Mouse (Mus musculus) neural tube, embryonic 12.5 days (tissue): ENCODE measurements at regions not wholly inside any gene's neighbourhood (a gene's known extent, or its start where the extent isn't known, plus 50 kb on each side); places are given as distances from the start of the nearest gene placed in this dataset.

ENCODE experiments used
- ATAC-seq: fragments of 200-750 bp; cut with Nextera tagmentation; 2 replicates; pipeline ENCODE4 v1.8.0; 2017; ENCODE audit warnings: low read depth, mild to moderate bottlenecking, moderate TSS enrichment, moderate library complexity; ENCODE audit not compliant: low FRiP score
- H3K27ac ChIP-seq: fragments of 300-500 bp; sonication (generic); 2 replicates; pipeline ENCODE4 v1.5.1; 2016
- H3K27me3 ChIP-seq: fragments of 300-500 bp; sonication (generic); replicated peaks from 2 replicates; pipeline ENCODE4 v1.6.1; 2016; ENCODE audit warnings: mild to moderate bottlenecking
- H3K36me3 ChIP-seq: fragments of 300-500 bp; sonication (generic); 2 replicates; pipeline ENCODE4 v1.6.1; 2016; ENCODE audit warnings: mild to moderate bottlenecking
- H3K4me1 ChIP-seq: fragments of 300-500 bp; sonication (generic); 2 replicates; pipeline ENCODE4 v1.6.1; 2016
- H3K4me2 ChIP-seq: fragments of 300-500 bp; sonication (generic); replicated peaks from 2 replicates; pipeline ENCODE4 v1.6.1; 2016; ENCODE audit warnings: mild to moderate bottlenecking
- H3K4me3 ChIP-seq: fragments of 300-500 bp; sonication (generic); 2 replicates; pipeline ENCODE4 v1.5.1; 2016
- H3K9ac ChIP-seq: fragments of 300-500 bp; sonication (generic); 2 replicates; pipeline ENCODE4 v1.6.1; 2016; ENCODE audit warnings: mild to moderate bottlenecking
- H3K9me3 ChIP-seq: fragments of 300-500 bp; sonication (generic); 2 replicates; pipeline ENCODE4 v1.6.1; 2016; ENCODE audit warnings: mild to moderate bottlenecking
- WGBS: fragments of 180-500 bp; shearing (Covaris S2); methylation state at CpG from one replicate; pipeline ENCODE4 v1.1.7; 2016; 5-methylcytosine and 5-hydroxymethylcytosine counted together

- ATAC-seq, result no peak
- Histone ChIP-seq H3K9ac (no peak overlapping the region), H3K36me3 (no peaks in the 10 kb centered on the region), H3K9me3 (no peaks in the 10 kb centered on the region), H3K27ac (no peak overlapping the region), H3K4me2 (no peak overlapping the region), H3K27me3 (no peaks in the 10 kb centered on the region), H3K4me1 (no peaks in the 10 kb centered on the region), H3K4me3 (no peak overlapping the region)
- WGBS, result 86% methylated on average over 2 of the region's 2 CpGs
These were observed 246.0 kb upstream of the Zfp703 start for GRCm38 (mm10) chr8:26731111-26731510.

GRCm38 (mm10) chr8:26744424-26744823, 232.7 kb upstream of the Zfp703 start:
- 31% methylated on average over 3 of the region's 3 CpGs for WGBS
- ATAC-seq, result no peak

GRCm38 (mm10) chr8:26746811-26747210, 230.3 kb upstream of the Zfp703 start:
- peaks cover 26% of the 10 kb centered on the region for H3K4me1 ChIP-seq
- 0 out of 2 replicates have a peak, but pooled peaks cover 8% of the 10 kb centered on the region for H3K27me3 ChIP-seq
- 62% methylated on average over 3 of the region's 3 CpGs for WGBS
- ATAC-seq, result peak; percentile 34
- no peaks in the 10 kb centered on the region for H3K9me3 ChIP-seq
- no peaks in the 10 kb centered on the region for H3K36me3 ChIP-seq
- H3K9ac ChIP-seq, result no peak overlapping the region
- H3K4me3 ChIP-seq, result no peak overlapping the region
- peak overlapping the region; percentile 9; the same call in 1 of the 2 replicates for H3K27ac ChIP-seq
- peak overlapping the region; percentile 34 for H3K4me2 ChIP-seq

More at GRCm38 (mm10) chr8:26744424-26744823, 232.7 kb upstream of the Zfp703 start:
- Histone ChIP-seq H3K4me3 (no peak overlapping the region), H3K4me2 (no peak overlapping the region), H3K27me3 (0 out of 2 replicates have a peak, but pooled peaks cover 6% of the 10 kb centered on the region), H3K36me3 (no peaks in the 10 kb centered on the region), H3K9me3 (no peaks in the 10 kb centered on the region), H3K9ac (no peak overlapping the region), H3K4me1 (peaks cover 26% of the 10 kb centered on the region), H3K27ac (no peak overlapping the region)

GRCm38 (mm10) chr8:26747241-26747972, 229.7 kb upstream of the Zfp703 start:
- ATAC-seq, result peak; percentile 84
- Histone ChIP-seq H3K4me2 (peak overlapping the region; percentile 34), H3K9me3 (no peaks in the 10 kb centered on the region), H3K4me1 (peaks cover 26% of the 10 kb centered on the region), H3K27ac (peak overlapping the region; percentile 9; the same call in 1 of the 2 replicates), H3K4me3 (no peak overlapping the region), H3K9ac (no peak overlapping the region), H3K36me3 (no peaks in the 10 kb centered on the region), H3K27me3 (0 out of 2 replicates have a peak, but pooled peaks cover 8% of the 10 kb centered on the region)
- WGBS, result 25% methylated on average over 19 of the region's 19 CpGs

GRCm38 (mm10) chr8:26748161-26748971, 228.8 kb upstream of the Zfp703 start:
- H3K9me3 ChIP-seq, result no peaks in the 10 kb centered on the region
- H3K27me3 ChIP-seq, result 0 out of 2 replicates have a peak, but pooled peaks cover 8% of the 10 kb centered on the region
- ATAC-seq, result peak; percentile 59
- H3K4me3 ChIP-seq, result no peak overlapping the region
- peaks cover 26% of the 10 kb centered on the region for H3K4me1 ChIP-seq
- no peak overlapping the region for H3K9ac ChIP-seq
- no peaks in the 10 kb centered on the region for H3K36me3 ChIP-seq
- no peak overlapping the region; the same call in 1 of the 2 replicates for H3K27ac ChIP-seq
- WGBS, result 46% methylated on average over 14 of the region's 14 CpGs
- H3K4me2 ChIP-seq, result peak overlapping the region; percentile 34

- H3K27ac ChIP-seq, result no peak overlapping the region
- H3K27me3 ChIP-seq, result 0 out of 2 replicates have a peak, but pooled peaks cover 8% of the 10 kb centered on the region
- H3K4me3 ChIP-seq, result no peak overlapping the region
- H3K4me1 ChIP-seq, result peaks cover 26% of the 10 kb centered on the region
- no peak for ATAC-seq
- H3K9ac ChIP-seq, result no peak overlapping the region
- no peak overlapping the region for H3K4me2 ChIP-seq
- H3K36me3 ChIP-seq, result no peaks in the 10 kb centered on the region
- WGBS, result 87% methylated on average over 1 of the region's 1 CpGs
- H3K9me3 ChIP-seq, result no peaks in the 10 kb centered on the region
These were observed 228.2 kb upstream of the Zfp703 start for GRCm38 (mm10) chr8:26748972-26749291.

GRCm38 (mm10) chr8:26750120-26750519, 227.0 kb upstream of the Zfp703 start:
- WGBS, result 100% methylated on average over 1 of the region's 1 CpGs

GRCm38 (mm10) chr8:26751651-26752050, 225.5 kb upstream of the Zfp703 start:
- Histone ChIP-seq H3K9ac (no peak overlapping the region), H3K4me3 (no peak overlapping the region), H3K27ac (no peak overlapping the region), H3K36me3 (no peaks in the 10 kb centered on the region), H3K4me2 (no peak overlapping the region), H3K4me1 (peaks cover 23% of the 10 kb centered on the region), H3K27me3 (0 out of 2 replicates have a peak, but pooled peaks cover 3% of the 10 kb centered on the region), H3K9me3 (no peaks in the 10 kb centered on the region)
- 96% methylated on average over 5 of the region's 5 CpGs for WGBS
- ATAC-seq, result no peak

More at GRCm38 (mm10) chr8:26750120-26750519, 227.0 kb upstream of the Zfp703 start:
- H3K36me3 ChIP-seq, result no peaks in the 10 kb centered on the region
- H3K4me2 ChIP-seq, result no peak overlapping the region
- H3K9ac ChIP-seq, result no peak overlapping the region
- ATAC-seq, result no peak
- H3K4me3 ChIP-seq, result no peak overlapping the region
- H3K27ac ChIP-seq, result no peak overlapping the region
- peaks cover 26% of the 10 kb centered on the region for H3K4me1 ChIP-seq
- H3K9me3 ChIP-seq, result no peaks in the 10 kb centered on the region
- H3K27me3 ChIP-seq, result 0 out of 2 replicates have a peak, but pooled peaks cover 8% of the 10 kb centered on the region

- no peak overlapping the region for H3K4me2 ChIP-seq
- H3K4me3 ChIP-seq, result no peak overlapping the region
- H3K4me1 ChIP-seq, result no peaks in the 10 kb centered on the region
- ATAC-seq, result no peak
- no peak overlapping the region for H3K27ac ChIP-seq
- 65% methylated on average over 2 of the region's 2 CpGs for WGBS
- no peaks in the 10 kb centered on the region for H3K36me3 ChIP-seq
- H3K27me3 ChIP-seq, result no peaks in the 10 kb centered on the region
- peaks cover 7% of the 10 kb centered on the region; the same call in 1 of the 2 replicates for H3K9me3 ChIP-seq
- H3K9ac ChIP-seq, result no peak overlapping the region
These were observed 220.7 kb upstream of the Zfp703 start for GRCm38 (mm10) chr8:26756452-26756851.

- Histone ChIP-seq H3K36me3 (no peaks in the 10 kb centered on the region), H3K27me3 (0 out of 2 replicates have a peak, but pooled peaks cover 2% of the 10 kb centered on the region), H3K4me1 (no peaks in the 10 kb centered on the region), H3K4me2 (no peak overlapping the region), H3K9ac (no peak overlapping the region), H3K9me3 (peaks cover 9% of the 10 kb centered on the region; the same call in 1 of the 2 replicates), H3K27ac (no peak overlapping the region), H3K4me3 (no peak overlapping the region)
- ATAC-seq, result no peak
- WGBS, result 97% methylated on average over 1 of the region's 1 CpGs
These were observed 216.4 kb upstream of the Zfp703 start for GRCm38 (mm10) chr8:26760726-26761125.

GRCm38 (mm10) chr8:26762942-26763778, 214.0 kb upstream of the Zfp703 start:
- Histone ChIP-seq H3K9ac (no peak overlapping the region), H3K27me3 (0 out of 2 replicates have a peak, but pooled peaks cover 2% of the 10 kb centered on the region), H3K9me3 (peaks cover 9% of the 10 kb centered on the region; the same call in 1 of the 2 replicates), H3K36me3 (no peaks in the 10 kb centered on the region), H3K4me3 (no peak overlapping the region), H3K4me1 (no peaks in the 10 kb centered on the region), H3K27ac (no peak overlapping the region), H3K4me2 (no peak overlapping the region)
- ATAC-seq, result 0 out of 2 replicates have a peak, but pooled peaks have one; percentile 9
- WGBS, result 70% methylated on average over 16 of the region's 16 CpGs
